ENCODE assay signal across 22 mouse cellular contexts in genomic region chr2:153577122-153577521, GRCm38 (mm10). TPM values are rescaled to one million over a fixed set of nuclear protein-coding genes. Genes with fewer than 3 reads are reported as not detected.
DNase-seq lines count a peak whose midpoint lies in the region; ATAC-seq and TF ChIP-seq lines count a peak whose summit lies in the region.
"Had no signal": no experiment of that assay in that cellular context is flagged by ENCODE, and none has a peak within 500 bp of the region (broad histone marks: within the 10 kb centered on the region; RNA-seq: fewer than 3 reads in every experiment).

No protein-coding gene starts in this region.

- TF ChIP-seq EP300 in stomach, postnatal 0 days (optimal IDR thresholded peaks at IDR 0.05), result no peak
- TF ChIP-seq EP300 in liver, embryonic 14.5 days (IDR thresholded peaks at IDR 0.05; ENCODE audit: low read depth), result no peak

- H3K36me3 ChIP-seq in forebrain, embryonic 10.5 days (replicated peaks), result no peaks in the 10 kb centered on the region
- no peaks in the 10 kb centered on the region for H3K36me3 ChIP-seq in forebrain, embryonic 14.5 days (ENCODE audit: control insufficient read depth, insufficient read depth, low read length)
- H3K36me3 ChIP-seq in stomach, embryonic 15.5 days, result no peaks in the 10 kb centered on the region
- H3K36me3 ChIP-seq in stomach, postnatal 0 days (ENCODE audit: control insufficient read depth, insufficient read depth, low read length), result no peaks in the 10 kb centered on the region
- no peaks in the 10 kb centered on the region for H3K36me3 ChIP-seq in liver, embryonic 14.5 days (replicated peaks; ENCODE audit: control insufficient read depth, insufficient read depth, low read depth)
- H3K36me3 ChIP-seq: embryonic facial prominence, embryonic 13.5 days; heart, embryonic 12.5 days; limb, embryonic 12.5 days; neural tube, embryonic 15.5 days had no signal

- peaks cover 33% of the 10 kb centered on the region for H3K4me1 ChIP-seq in forebrain, embryonic 10.5 days
- no peaks in the 10 kb centered on the region for H3K4me1 ChIP-seq in forebrain, embryonic 14.5 days (ENCODE audit: control insufficient read depth, insufficient read depth, low read length)
- 0 out of 2 replicates have a peak, but pooled peaks cover 3% of the 10 kb centered on the region for H3K4me1 ChIP-seq in stomach, embryonic 15.5 days
- H3K4me1 ChIP-seq in stomach, postnatal 0 days (replicated peaks; ENCODE audit: control insufficient read depth, insufficient read depth), result no peaks in the 10 kb centered on the region
- peaks cover 36 to 53% of the 10 kb centered on the region in 2 experiments for H3K4me1 ChIP-seq in liver, embryonic 14.5 days (replicated peaks; ENCODE audit: control insufficient read depth in 2 of 2, insufficient read depth in 2 of 2, low read length in 1 of 2)
- H3K4me1 ChIP-seq: neural tube, embryonic 15.5 days had no signal

- no peak overlapping the region for H3K4me3 ChIP-seq in forebrain, embryonic 10.5 days
- no peak overlapping the region for H3K4me3 ChIP-seq in forebrain, embryonic 14.5 days (ENCODE audit: low read depth, low read length)
- H3K4me3 ChIP-seq in stomach, embryonic 15.5 days (replicated peaks), result no peak overlapping the region
- no peak overlapping the region for H3K4me3 ChIP-seq in stomach, postnatal 0 days (ENCODE audit: low read depth, low read length)
- H3K4me3 ChIP-seq in liver, embryonic 14.5 days (ENCODE audit: insufficient read depth in 1 of 2, low read depth in 2 of 2, low read length in 2 of 2), result no peak overlapping the region
- H3K4me3 ChIP-seq: embryonic facial prominence, embryonic 13.5 days; heart, embryonic 12.5 days; layer of hippocampus, adult 2 months; limb, embryonic 12.5 days; neural tube, embryonic 15.5 days had no signal

- ATAC-seq in forebrain, embryonic 14.5 days, result no peak
- peak; percentile 70; the same call in 1 of the 2 replicates for ATAC-seq in stomach, embryonic 15.5 days (ENCODE audit: insufficient read depth, low FRiP score, low read depth)
- ATAC-seq in stomach, postnatal 0 days (ENCODE audit: low FRiP score, low TSS enrichment), result no peak
- peak; percentile 74 for ATAC-seq in liver, embryonic 14.5 days (ENCODE audit: insufficient read depth)

- no peak for DNase-seq in forebrain, embryonic 10.5 days (ENCODE audit: extremely low spot score, low spot score)
- no peak for DNase-seq in forebrain, embryonic 14.5 days (ENCODE audit: low spot score)
- no peak for DNase-seq in stomach, postnatal 0 days (ENCODE audit: low spot score)
- DNase-seq in liver, embryonic 14.5 days (ENCODE audit: low read depth in 3 of 3, low spot score in 3 of 3), result no peak
- no peak for DNase-seq in kidney, postnatal 4 days
- no peak for DNase-seq in kidney, adult 8-10 months
- DNase-seq in kidney, adult 18-20 months, result no peak
- DNase-seq: adrenal gland, postnatal 10 days; cerebellum, adult 2 months; gastrocnemius, postnatal 14 days; heart, postnatal 36 days; lung, postnatal 10 days; right cerebral cortex, postnatal 4 days; thymus, postnatal 36 days had no signal

- H3K4me2 ChIP-seq in forebrain, embryonic 14.5 days (ENCODE audit: low read length), result no peak overlapping the region
- no peak overlapping the region for H3K4me2 ChIP-seq in stomach, embryonic 15.5 days
- H3K4me2 ChIP-seq in stomach, postnatal 0 days (replicated peaks; ENCODE audit: low read depth), result no peak overlapping the region
- no peak overlapping the region for H3K4me2 ChIP-seq in liver, embryonic 14.5 days (ENCODE audit: low read depth)
- H3K4me2 ChIP-seq: embryonic facial prominence, embryonic 13.5 days; heart, embryonic 12.5 days; limb, embryonic 12.5 days; neural tube, embryonic 15.5 days had no signal

- H3K27ac ChIP-seq in forebrain, embryonic 10.5 days, result peak overlapping the region; percentile 52
- no peak overlapping the region for H3K27ac ChIP-seq in forebrain, embryonic 14.5 days (ENCODE audit: low read depth, low read length)
- no peak overlapping the region for H3K27ac ChIP-seq in stomach, embryonic 15.5 days
- no peak overlapping the region for H3K27ac ChIP-seq in stomach, postnatal 0 days (replicated peaks)
- no peak overlapping the region; the same call in 1 of the 2 replicates for H3K27ac ChIP-seq in liver, embryonic 14.5 days
- H3K27ac ChIP-seq: embryonic facial prominence, embryonic 13.5 days; kidney, postnatal 0 days; layer of hippocampus, adult 2 months; limb, embryonic 12.5 days; neural tube, embryonic 15.5 days had no signal

- WGBS in forebrain, embryonic 10.5 days, result 78% methylated on average over 4 of the region's 4 CpGs
- WGBS in forebrain, embryonic 14.5 days, result 46% methylated on average over 4 of the region's 4 CpGs
- 47% methylated on average over 4 of the region's 4 CpGs for WGBS in stomach, embryonic 15.5 days
- WGBS in stomach, postnatal 0 days, result 47% methylated on average over 4 of the region's 4 CpGs
- 25% methylated on average over 4 of the region's 4 CpGs for WGBS in liver, embryonic 14.5 days (ENCODE audit: insufficient replicate concordance)

- peaks cover 9% of the 10 kb centered on the region; the same call in 1 of the 2 replicates for H3K27me3 ChIP-seq in forebrain, embryonic 10.5 days (ENCODE audit: poor library complexity, severe bottlenecking)
- H3K27me3 ChIP-seq in forebrain, embryonic 14.5 days (replicated peaks; ENCODE audit: control insufficient read depth, insufficient read depth, low read length), result no peaks in the 10 kb centered on the region
- no peaks in the 10 kb centered on the region for H3K27me3 ChIP-seq in stomach, embryonic 15.5 days (replicated peaks)
- H3K27me3 ChIP-seq in stomach, postnatal 0 days (ENCODE audit: control insufficient read depth, insufficient read depth, low read length), result no peaks in the 10 kb centered on the region
- H3K27me3 ChIP-seq in liver, embryonic 14.5 days (ENCODE audit: control insufficient read depth, insufficient read depth, low read length), result no peaks in the 10 kb centered on the region
- H3K27me3 ChIP-seq: CH12.LX; embryonic facial prominence, embryonic 13.5 days; heart, embryonic 12.5 days; limb, embryonic 12.5 days; neural tube, embryonic 15.5 days had no signal

- no peak for TF ChIP-seq CTCF in stomach, postnatal 0 days (IDR thresholded peaks at IDR 0.05; ENCODE audit: low read depth)
- no peak for TF ChIP-seq CTCF in liver, embryonic 14.5 days (IDR thresholded peaks at IDR 0.05; ENCODE audit: low read depth)

- H3K9me3 ChIP-seq in forebrain, embryonic 10.5 days, result no peaks in the 10 kb centered on the region
- H3K9me3 ChIP-seq in forebrain, embryonic 14.5 days (replicated peaks; ENCODE audit: control insufficient read depth, low read length), result no peaks in the 10 kb centered on the region
- H3K9me3 ChIP-seq in stomach, embryonic 15.5 days, result no peaks in the 10 kb centered on the region
- no peaks in the 10 kb centered on the region for H3K9me3 ChIP-seq in stomach, postnatal 0 days (ENCODE audit: control insufficient read depth, low read length)
- H3K9me3 ChIP-seq in liver, embryonic 14.5 days (ENCODE audit: control insufficient read depth, low read length), result no peaks in the 10 kb centered on the region
- H3K9me3 ChIP-seq: embryonic facial prominence, embryonic 13.5 days; heart, embryonic 12.5 days; limb, embryonic 12.5 days; neural tube, embryonic 15.5 days had no signal

- no peak overlapping the region for H3K9ac ChIP-seq in forebrain, embryonic 14.5 days (ENCODE audit: low read length)
- no peak overlapping the region for H3K9ac ChIP-seq in stomach, embryonic 15.5 days
- H3K9ac ChIP-seq in stomach, postnatal 0 days (ENCODE audit: low read length), result no peak overlapping the region
- H3K9ac ChIP-seq in liver, embryonic 14.5 days (replicated peaks), result no peak overlapping the region
- H3K9ac ChIP-seq: embryonic facial prominence, embryonic 13.5 days; heart, embryonic 12.5 days; limb, embryonic 12.5 days; neural tube, embryonic 15.5 days had no signal

RNA-seq across cellular contexts. Expression of gene Nol4l, which starts 47.4 kb away (rescaled TPM):
- 11.7 and 12.3 TPM in 2 replicates for polyA plus RNA-seq in forebrain, embryonic 10.5 days (2016; fragmentation: Nextera tagmentation; extraction: Ambion mirVana)
- 31.4 and 42.0 TPM in 2 replicates for polyA plus RNA-seq in forebrain, embryonic 14.5 days (2014; fragmentation: Nextera tagmentation; extraction: Ambion mirVana)
- 14.3 and 16.4 TPM in 2 replicates for polyA plus RNA-seq in stomach, embryonic 15.5 days (2015; fragmentation: Nextera tagmentation; extraction: Ambion mirVana)
- 4.4 and 4.8 TPM in 2 replicates for polyA plus RNA-seq in stomach, postnatal 0 days (2015; fragmentation: Nextera tagmentation; extraction: Ambion mirVana)
- 5.7 and 6.0 TPM in 2 replicates for polyA plus RNA-seq in liver, embryonic 14.5 days (2012; rRNA removed)
- polyA plus RNA-seq in liver, embryonic 14.5 days (2014; fragmentation: Nextera tagmentation; extraction: Ambion mirVana), result 3.7 and 4.4 TPM in 2 replicates

RNA-seq across cellular contexts. Expression of gene Commd7, which starts 55.5 kb away (rescaled TPM):
- 66.2 and 71.8 TPM in 2 replicates for polyA plus RNA-seq in forebrain, embryonic 10.5 days (2016; fragmentation: Nextera tagmentation; extraction: Ambion mirVana)
- 86.9 and 95.9 TPM in 2 replicates for polyA plus RNA-seq in forebrain, embryonic 14.5 days (2014; fragmentation: Nextera tagmentation; extraction: Ambion mirVana)
- polyA plus RNA-seq in stomach, embryonic 15.5 days (2015; fragmentation: Nextera tagmentation; extraction: Ambion mirVana), result 73.9 and 77.9 TPM in 2 replicates
- polyA plus RNA-seq in stomach, postnatal 0 days (2015; fragmentation: Nextera tagmentation; extraction: Ambion mirVana), result 68.1 and 70.1 TPM in 2 replicates
- 5.4 and 9.5 TPM in 2 replicates for polyA plus RNA-seq in liver, embryonic 14.5 days (2012; rRNA removed)
- 24.9 and 25.4 TPM in 2 replicates for polyA plus RNA-seq in liver, embryonic 14.5 days (2014; fragmentation: Nextera tagmentation; extraction: Ambion mirVana)

Comparison
In these comparisons a context has a peak if more than half of its experiments do, and no peak if none do; other contexts are left out.
1. ATAC-seq: peak in stomach, embryonic 15.5 days (single experiment) and liver, embryonic 14.5 days (single experiment); none in forebrain, embryonic 14.5 days (single experiment) and stomach, postnatal 0 days (single experiment).